Mouse (Mus musculus) embryo, embryonic 10.5 days (tissue): ENCODE data around the gene Olfr1174-ps.

Source experiments
- DNase-seq: peaks from one replicate; pipeline ENCODE4 v3.0.0-alpha.2; 2015; ENCODE audit warnings: low spot score

Gene Olfr1174-ps

GRCm38 (mm10) chr2:88315035-88315434 is at the start of gene Olfr1174-ps:
Gene Olfr1174-ps, minus strand, starts transcription at chr2:88315135.
- DNase-seq: no peak

DNA sequence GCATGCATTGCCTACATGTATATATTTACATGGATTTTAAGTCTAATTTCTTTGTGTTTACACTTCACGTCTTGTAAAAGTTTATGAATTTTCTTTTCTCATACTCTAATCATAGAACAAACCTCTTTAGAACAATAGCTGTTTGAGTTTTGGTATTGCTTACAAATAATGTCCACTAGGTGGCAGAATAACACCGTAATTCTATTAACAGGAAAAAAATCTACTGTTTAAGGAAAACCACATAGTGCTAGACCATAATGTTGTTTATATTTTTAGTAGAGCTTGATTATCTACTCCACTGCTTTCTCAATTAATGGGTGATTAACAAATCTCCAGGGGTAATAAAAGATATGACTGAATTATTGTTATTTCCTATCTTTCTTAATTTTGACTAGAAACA is 41.4 kb upstream of the Olfr1174-ps start:
- peak; percentile 75 for DNase-seq

GRCm38 (mm10) chr2:88346392-88346791 is 31.5 kb upstream of the Olfr1174-ps start, which contains the start of gene Olfr1177-ps:
Gene Olfr1177-ps, minus strand, starts transcription at chr2:88346492.
- no peak for DNase-seq

GRCm38 (mm10) chr2:88336421-88336820 is 21.5 kb upstream of the Olfr1174-ps start, which contains the start of gene Olfr1176:
Gene Olfr1176, plus strand, starts transcription at chr2:88336721.
- DNase-seq: no peak

- no peak for DNase-seq
Observed at GRCm38 (mm10) chr2:88327115-88327514, 12.2 kb upstream of the Olfr1174-ps start, which contains the start of gene Olfr1175-ps. Gene Olfr1175-ps, minus strand, starts transcription at chr2:88327215.

GRCm38 (mm10) chr2:88279775-88280174 is 35.2 kb downstream of the Olfr1174-ps start, which contains the start of gene Olfr1173:
Gene Olfr1173, minus strand, starts transcription at chr2:88279875.
- DNase-seq: no peak
